Mouse (Mus musculus): Measurements from ENCODE around the gene Eif4ebp2. TPM values are rescaled to one million over a fixed set of nuclear protein-coding genes. Genes with fewer than 3 reads are reported as not detected.

The Eif4ebp2 gene
- 127 and 128 TPM in 2 replicates for polyA plus RNA-seq (2012; rRNA removed)

DNA sequence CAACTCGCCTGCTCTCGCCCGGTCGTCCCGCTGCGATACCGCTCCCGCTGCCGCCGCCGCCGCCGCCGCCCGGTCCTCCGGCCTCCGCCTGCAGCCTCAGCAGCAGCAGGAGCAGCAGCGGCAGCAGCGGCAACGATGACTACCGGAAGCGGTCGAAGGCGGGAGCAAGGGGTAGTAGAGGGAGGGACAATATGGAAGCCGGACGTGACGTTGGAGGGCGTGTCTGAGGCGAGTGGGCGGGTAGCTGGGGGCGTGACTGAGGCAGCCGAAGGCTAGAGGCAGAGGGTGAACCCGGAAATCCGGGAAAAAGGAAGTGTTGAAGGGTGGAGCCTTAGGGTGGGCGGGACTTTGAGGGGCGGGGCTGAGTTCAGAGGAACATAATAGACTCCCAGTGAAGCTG, at the start of gene Eif4ebp2:
Eif4ebp2 (minus strand) TSS at position 17 of the 400 bp plus-strand sequence.
- Histone ChIP-seq H3K27me3 (replicated peaks; ENCODE audit: control insufficient read depth, insufficient read depth, low read length) (no peaks in the 10 kb centered on the region), H3K4me3 (ENCODE audit: insufficient read depth, low read depth, low read length) (peak within 1 kb of the TSS; percentile 97), H3K4me1 (ENCODE audit: control insufficient read depth, insufficient read depth, low read length) (peaks cover 28% of the 10 kb centered on the region), H3K27ac (ENCODE audit: insufficient read depth, low read depth, low read length) (peak within 1 kb of the TSS; percentile 75), H3K36me3 (ENCODE audit: control insufficient read depth, insufficient read depth, low read length) (no peaks in the 10 kb centered on the region)
- peak; percentile 99 for DNase-seq
- TF ChIP-seq POLR2A (IDR thresholded peaks at IDR 0.05; ENCODE audit: low read depth, low read length) (peak; percentile 94), CTCF (conservative IDR thresholded peaks at IDR 0.05; ENCODE audit: insufficient read depth, insufficient read length, low read depth, low read length) (no peak)
- WGBS = under 1% methylated on average over 35 of the region's 36 CpGs

DNA sequence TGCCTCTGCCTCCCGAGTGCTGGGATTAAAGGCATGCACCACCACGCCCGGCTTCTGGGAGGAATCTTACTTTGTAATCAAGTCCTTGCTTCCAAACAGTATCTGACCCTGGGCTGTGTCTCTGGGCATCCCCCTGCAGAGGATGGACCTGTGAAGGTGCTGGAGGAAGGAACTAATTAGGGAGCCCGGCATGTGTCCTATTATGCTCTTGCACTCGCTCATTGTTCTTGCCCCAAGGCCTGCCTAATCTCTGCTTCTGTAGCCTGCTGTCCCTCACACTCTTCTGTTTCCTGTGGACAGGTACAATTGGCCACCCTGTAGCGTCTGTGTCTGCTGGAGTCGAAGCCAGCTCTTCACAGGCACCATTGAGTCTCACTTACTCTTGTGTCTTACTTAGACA, 48.3 kb upstream of the Eif4ebp2 start:
- no peaks in the 10 kb centered on the region for H3K36me3 ChIP-seq (ENCODE audit: control insufficient read depth, insufficient read depth, low read length)
- DNase-seq = no peak
- 86% methylated on average over 7 of the region's 7 CpGs for WGBS
- H3K27me3 ChIP-seq (replicated peaks; ENCODE audit: control insufficient read depth, insufficient read depth, low read length) = no peaks in the 10 kb centered on the region
- no peak for TF ChIP-seq CTCF (conservative IDR thresholded peaks at IDR 0.05; ENCODE audit: insufficient read depth, insufficient read length, low read depth, low read length)
- no peak for TF ChIP-seq POLR2A (IDR thresholded peaks at IDR 0.05; ENCODE audit: low read depth, low read length)
- H3K27ac ChIP-seq (ENCODE audit: insufficient read depth, low read depth, low read length) = no peak overlapping the region
- no peaks in the 10 kb centered on the region for H3K4me1 ChIP-seq (ENCODE audit: control insufficient read depth, insufficient read depth, low read length)
- H3K4me3 ChIP-seq (ENCODE audit: insufficient read depth, low read depth, low read length) = no peak overlapping the region

- TF ChIP-seq POLR2A (IDR thresholded peaks at IDR 0.05; ENCODE audit: low read depth, low read length) (no peak), CTCF (conservative IDR thresholded peaks at IDR 0.05; ENCODE audit: insufficient read depth, insufficient read length, low read depth, low read length) (no peak)
- H3K36me3 ChIP-seq (ENCODE audit: control insufficient read depth, insufficient read depth, low read length) = no peaks in the 10 kb centered on the region
- H3K27ac ChIP-seq (ENCODE audit: insufficient read depth, low read depth, low read length) = no peak overlapping the region
- 74% methylated on average over 20 of the region's 20 CpGs for WGBS
- H3K4me1 ChIP-seq (ENCODE audit: control insufficient read depth, insufficient read depth, low read length) = 0 out of 2 replicates have a peak, but pooled peaks cover 4% of the 10 kb centered on the region
- H3K27me3 ChIP-seq (replicated peaks; ENCODE audit: control insufficient read depth, insufficient read depth, low read length) = no peaks in the 10 kb centered on the region
- DNase-seq = no peak
- no peak overlapping the region for H3K4me3 ChIP-seq (ENCODE audit: insufficient read depth, low read depth, low read length)
These were observed 47.3 kb upstream of the Eif4ebp2 start for GRCm38 (mm10) chr10:61499505-61500466.

DNA sequence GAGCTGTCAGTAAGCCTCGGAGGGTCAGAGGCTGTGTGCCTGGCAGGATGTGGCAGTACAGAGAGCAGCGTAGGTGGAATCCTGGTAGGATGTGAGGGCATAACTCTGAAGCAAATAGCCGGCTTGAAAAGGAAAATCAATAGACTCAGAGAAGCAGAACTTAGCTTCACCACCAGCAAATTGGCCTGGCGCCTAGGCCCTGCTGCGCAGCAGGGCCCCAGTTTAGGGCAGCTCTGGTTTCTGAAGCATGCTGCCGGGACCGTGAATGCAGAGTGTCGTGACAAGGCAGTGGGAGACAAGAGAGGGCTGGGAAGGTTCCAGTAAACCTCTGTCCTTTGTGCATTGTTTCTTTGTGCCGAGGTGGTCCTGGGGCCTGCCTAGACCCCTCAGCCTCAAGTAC, 43.8 kb upstream of the Eif4ebp2 start:
- H3K4me3 ChIP-seq (ENCODE audit: insufficient read depth, low read depth, low read length) = no peak overlapping the region
- no peak overlapping the region for H3K27ac ChIP-seq (ENCODE audit: insufficient read depth, low read depth, low read length)
- H3K27me3 ChIP-seq (replicated peaks; ENCODE audit: control insufficient read depth, insufficient read depth, low read length) = no peaks in the 10 kb centered on the region
- no peak for TF ChIP-seq POLR2A (IDR thresholded peaks at IDR 0.05; ENCODE audit: low read depth, low read length)
- TF ChIP-seq CTCF (conservative IDR thresholded peaks at IDR 0.05; ENCODE audit: insufficient read depth, insufficient read length, low read depth, low read length) = no peak
- WGBS = 67% methylated on average over 9 of the region's 9 CpGs
- H3K4me1 ChIP-seq (ENCODE audit: control insufficient read depth, insufficient read depth, low read length) = 0 out of 2 replicates have a peak, but pooled peaks cover 4% of the 10 kb centered on the region
- no peaks in the 10 kb centered on the region for H3K36me3 ChIP-seq (ENCODE audit: control insufficient read depth, insufficient read depth, low read length)
- no peak for DNase-seq

GRCm38 (mm10) chr10:61495461-61495860, 43.0 kb upstream of the Eif4ebp2 start:
- Histone ChIP-seq H3K27me3 (replicated peaks; ENCODE audit: control insufficient read depth, insufficient read depth, low read length) (no peaks in the 10 kb centered on the region), H3K36me3 (ENCODE audit: control insufficient read depth, insufficient read depth, low read length) (no peaks in the 10 kb centered on the region), H3K27ac (ENCODE audit: insufficient read depth, low read depth, low read length) (peak overlapping the region; percentile 66), H3K4me3 (ENCODE audit: insufficient read depth, low read depth, low read length) (no peak overlapping the region), H3K4me1 (ENCODE audit: control insufficient read depth, insufficient read depth, low read length) (0 out of 2 replicates have a peak, but pooled peaks cover 4% of the 10 kb centered on the region)
- DNase-seq = no peak
- 79% methylated on average over 4 of the region's 4 CpGs for WGBS
- no peak for TF ChIP-seq POLR2A (IDR thresholded peaks at IDR 0.05; ENCODE audit: low read depth, low read length)
- TF ChIP-seq CTCF (conservative IDR thresholded peaks at IDR 0.05; ENCODE audit: insufficient read depth, insufficient read length, low read depth, low read length) = no peak

DNA sequence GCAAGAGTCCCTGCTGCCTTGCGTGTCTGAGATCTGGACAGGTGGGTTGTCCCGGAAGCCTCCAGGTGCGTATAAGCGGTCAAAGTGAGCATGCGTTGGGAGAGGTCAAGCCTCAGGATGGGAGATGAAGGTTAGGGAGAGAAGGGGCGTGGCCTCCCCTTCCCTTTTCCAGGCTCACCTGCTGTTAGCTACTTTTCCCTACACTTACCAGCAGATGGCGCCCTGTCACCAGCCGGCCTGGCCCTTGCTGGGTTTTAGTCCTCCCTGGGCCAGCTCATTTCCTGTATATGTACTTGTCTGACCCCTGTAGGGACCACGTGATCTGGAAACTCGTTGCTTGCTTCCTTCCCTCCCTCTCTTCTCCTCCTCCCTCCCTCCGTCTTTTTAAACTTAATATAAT, 39.6 kb upstream of the Eif4ebp2 start:
- DNase-seq = peak; percentile 83
- 0 out of 2 replicates have a peak, but pooled peaks cover 4% of the 10 kb centered on the region for H3K4me1 ChIP-seq (ENCODE audit: control insufficient read depth, insufficient read depth, low read length)
- no peaks in the 10 kb centered on the region for H3K27me3 ChIP-seq (replicated peaks; ENCODE audit: control insufficient read depth, insufficient read depth, low read length)
- 12% methylated on average over 11 of the region's 11 CpGs for WGBS
- peak; percentile 94 for TF ChIP-seq CTCF (conservative IDR thresholded peaks at IDR 0.05; ENCODE audit: insufficient read depth, insufficient read length, low read depth, low read length)
- no peak for TF ChIP-seq POLR2A (IDR thresholded peaks at IDR 0.05; ENCODE audit: low read depth, low read length)
- no peak overlapping the region for H3K27ac ChIP-seq (ENCODE audit: insufficient read depth, low read depth, low read length)
- H3K4me3 ChIP-seq (ENCODE audit: insufficient read depth, low read depth, low read length) = no peak overlapping the region
- H3K36me3 ChIP-seq (ENCODE audit: control insufficient read depth, insufficient read depth, low read length) = no peaks in the 10 kb centered on the region

GRCm38 (mm10) chr10:61491573-61491972, 39.1 kb upstream of the Eif4ebp2 start:
- Histone ChIP-seq H3K27me3 (replicated peaks; ENCODE audit: control insufficient read depth, insufficient read depth, low read length) (no peaks in the 10 kb centered on the region), H3K27ac (ENCODE audit: insufficient read depth, low read depth, low read length) (no peak overlapping the region), H3K4me1 (ENCODE audit: control insufficient read depth, insufficient read depth, low read length) (0 out of 2 replicates have a peak, but pooled peaks cover 4% of the 10 kb centered on the region), H3K4me3 (ENCODE audit: insufficient read depth, low read depth, low read length) (no peak overlapping the region), H3K36me3 (ENCODE audit: control insufficient read depth, insufficient read depth, low read length) (no peaks in the 10 kb centered on the region)
- TF ChIP-seq CTCF (conservative IDR thresholded peaks at IDR 0.05; ENCODE audit: insufficient read depth, insufficient read length, low read depth, low read length) = no peak
- TF ChIP-seq POLR2A (IDR thresholded peaks at IDR 0.05; ENCODE audit: low read depth, low read length) = no peak
- no peak for DNase-seq
- WGBS = 48% methylated on average over 8 of the region's 8 CpGs

All from kidney, adult 2 months (tissue).